In genomic region chr14:25119999-25120398, GRCm38 (mm10) we compare ENCODE assay signal across 17 mouse cellular contexts.
DNase-seq lines count a peak whose midpoint lies in the region; ATAC-seq and TF ChIP-seq lines count a peak whose summit lies in the region.
"Had no signal": no experiment of that assay in that cellular context is flagged by ENCODE, and none has a peak within 500 bp of the region (broad histone marks: within the 10 kb centered on the region; RNA-seq: fewer than 3 reads in every experiment).

No protein-coding gene starts in this region.

- H3K9me3 ChIP-seq in embryonic facial prominence, embryonic 14.5 days (ENCODE audit: control insufficient read depth, low read length), result no peaks in the 10 kb centered on the region
- no peaks in the 10 kb centered on the region for H3K9me3 ChIP-seq in embryonic facial prominence, embryonic 10.5 days
- no peaks in the 10 kb centered on the region for H3K9me3 ChIP-seq in kidney, postnatal 0 days (replicated peaks; ENCODE audit: low read length)

- TF ChIP-seq POLR2A in thymus, adult 2 months (IDR thresholded peaks at IDR 0.05; ENCODE audit: control insufficient read depth, extremely low read depth, insufficient read depth, low read length, poor library complexity), result no peak

- TF ChIP-seq CTCF in kidney, postnatal 0 days (IDR thresholded peaks at IDR 0.05; ENCODE audit: low read depth), result peak; percentile 56; the same call in 1 of the 2 replicates
- TF ChIP-seq CTCF in thymus, adult 2 months (IDR thresholded peaks at IDR 0.05; ENCODE audit: borderline replicate concordance, control insufficient read depth, extremely low read depth, insufficient read depth, low read length, poor library complexity), result no peak

- 0 out of 2 replicates have a peak, but pooled peaks cover 7% of the 10 kb centered on the region for H3K4me1 ChIP-seq in embryonic facial prominence, embryonic 14.5 days (ENCODE audit: control insufficient read depth, insufficient read depth, low read length)
- H3K4me1 ChIP-seq in embryonic facial prominence, embryonic 10.5 days, result peaks cover 33% of the 10 kb centered on the region
- H3K4me1 ChIP-seq in kidney, postnatal 0 days (replicated peaks; ENCODE audit: insufficient read depth, low read length), result 0 out of 2 replicates have a peak, but pooled peaks cover 6% of the 10 kb centered on the region
- 0 out of 2 replicates have a peak, but pooled peaks cover 3% of the 10 kb centered on the region for H3K4me1 ChIP-seq in thymus, adult 2 months (replicated peaks; ENCODE audit: control insufficient read depth, insufficient read depth, low read length)

- ATAC-seq in embryonic facial prominence, embryonic 14.5 days (ENCODE audit: low read depth), result no peak
- no peak for ATAC-seq in kidney, postnatal 0 days (replicated peaks; ENCODE audit: low FRiP score, low read depth)
- ATAC-seq: forebrain, embryonic 16.5 days; midbrain, embryonic 13.5 days had no signal

- no peaks in the 10 kb centered on the region for H3K36me3 ChIP-seq in embryonic facial prominence, embryonic 14.5 days (ENCODE audit: control insufficient read depth, insufficient read depth, low read length)
- no peaks in the 10 kb centered on the region for H3K36me3 ChIP-seq in embryonic facial prominence, embryonic 10.5 days (replicated peaks)
- no peaks in the 10 kb centered on the region for H3K36me3 ChIP-seq in kidney, postnatal 0 days (ENCODE audit: insufficient read depth, low read length)
- H3K36me3 ChIP-seq in thymus, adult 2 months (ENCODE audit: control insufficient read depth, insufficient read depth, low read length), result no peaks in the 10 kb centered on the region
- H3K36me3 ChIP-seq: midbrain, embryonic 13.5 days had no signal

- H3K4me2 ChIP-seq in embryonic facial prominence, embryonic 14.5 days (ENCODE audit: low read depth, low read length), result no peak overlapping the region
- H3K4me2 ChIP-seq in kidney, postnatal 0 days (ENCODE audit: low read length), result no peak overlapping the region
- H3K4me2 ChIP-seq: heart, embryonic 11.5 days; midbrain, embryonic 13.5 days had no signal

- H3K9ac ChIP-seq in embryonic facial prominence, embryonic 14.5 days (ENCODE audit: low read depth, low read length), result no peak overlapping the region
- no peak overlapping the region for H3K9ac ChIP-seq in kidney, postnatal 0 days (ENCODE audit: low read depth, low read length)
- H3K9ac ChIP-seq: liver, embryonic 14.5 days; midbrain, embryonic 13.5 days had no signal

- no peak overlapping the region for H3K4me3 ChIP-seq in embryonic facial prominence, embryonic 14.5 days (ENCODE audit: low read depth, low read length)
- no peak overlapping the region for H3K4me3 ChIP-seq in embryonic facial prominence, embryonic 10.5 days
- no peak overlapping the region for H3K4me3 ChIP-seq in kidney, postnatal 0 days (replicated peaks; ENCODE audit: low read depth, low read length)
- no peak overlapping the region for H3K4me3 ChIP-seq in thymus, adult 2 months (ENCODE audit: control insufficient read depth, insufficient read depth, low read length)
- H3K4me3 ChIP-seq: midbrain, embryonic 13.5 days had no signal

- WGBS in embryonic facial prominence, embryonic 14.5 days, result 64% methylated on average over 4 of the region's 4 CpGs
- WGBS in embryonic facial prominence, embryonic 10.5 days, result 78% methylated on average over 4 of the region's 4 CpGs
- WGBS in kidney, postnatal 0 days, result 73% methylated on average over 4 of the region's 4 CpGs
- WGBS in thymus, adult 2 months, result 87% methylated on average over 4 of the region's 4 CpGs

- DNase-seq in embryonic facial prominence, embryonic 14.5 days (ENCODE audit: low spot score), result peak; percentile 28
- no peak for DNase-seq in embryonic facial prominence, embryonic 10.5 days (ENCODE audit: low spot score)
- DNase-seq in kidney, postnatal 0 days (ENCODE audit: low spot score), result no peak
- DNase-seq in kidney, adult 8-10 months, result no peak
- peak; percentile 15 for DNase-seq in thymus, adult 2 months
- DNase-seq in thymus, adult 18-20 months, result no peak
- no peak for DNase-seq in right cerebral cortex, postnatal 25 days
- no peak for DNase-seq in cerebellum, adult 11-12 months
- DNase-seq: adrenal gland, adult 8-10 months; gastrocnemius, postnatal 14 days; kidney, adult 11 months; layer of hippocampus, adult 9-11 months had no signal

- no peaks in the 10 kb centered on the region for H3K27me3 ChIP-seq in embryonic facial prominence, embryonic 14.5 days (replicated peaks; ENCODE audit: control insufficient read depth, insufficient read depth, low read length)
- peaks cover 18% of the 10 kb centered on the region for H3K27me3 ChIP-seq in embryonic facial prominence, embryonic 10.5 days (replicated peaks; ENCODE audit: low read depth, poor library complexity, severe bottlenecking)
- H3K27me3 ChIP-seq in kidney, postnatal 0 days (ENCODE audit: insufficient read depth, low read length), result no peaks in the 10 kb centered on the region
- no peaks in the 10 kb centered on the region for H3K27me3 ChIP-seq in thymus, adult 2 months (ENCODE audit: control insufficient read depth, insufficient read depth, low read length)
- H3K27me3 ChIP-seq: midbrain, embryonic 13.5 days had no signal

- H3K27ac ChIP-seq in embryonic facial prominence, embryonic 14.5 days (replicated peaks; ENCODE audit: low read depth, low read length), result no peak overlapping the region
- H3K27ac ChIP-seq in embryonic facial prominence, embryonic 10.5 days (replicated peaks), result no peak overlapping the region
- no peak overlapping the region for H3K27ac ChIP-seq in kidney, postnatal 0 days
- no peak overlapping the region for H3K27ac ChIP-seq in thymus, adult 2 months (ENCODE audit: control insufficient read depth, insufficient read depth, low read length)
- H3K27ac ChIP-seq: liver, embryonic 14.5 days; macrophage; midbrain, embryonic 13.5 days had no signal

Comparison
In these comparisons a context has a peak if more than half of its experiments do, and no peak if none do; other contexts are left out.
1. DNase-seq: peak in embryonic facial prominence, embryonic 14.5 days (single experiment) and thymus, adult 2 months (single experiment); none in embryonic facial prominence, embryonic 10.5 days (single experiment), kidney, postnatal 0 days (single experiment), kidney, adult 8-10 months (0 of 2), thymus, adult 18-20 months (0 of 2), right cerebral cortex, postnatal 25 days (single experiment) and cerebellum, adult 11-12 months (single experiment).